ENCODE assay signal across 8 mouse cellular contexts in the genomic region with DNA sequence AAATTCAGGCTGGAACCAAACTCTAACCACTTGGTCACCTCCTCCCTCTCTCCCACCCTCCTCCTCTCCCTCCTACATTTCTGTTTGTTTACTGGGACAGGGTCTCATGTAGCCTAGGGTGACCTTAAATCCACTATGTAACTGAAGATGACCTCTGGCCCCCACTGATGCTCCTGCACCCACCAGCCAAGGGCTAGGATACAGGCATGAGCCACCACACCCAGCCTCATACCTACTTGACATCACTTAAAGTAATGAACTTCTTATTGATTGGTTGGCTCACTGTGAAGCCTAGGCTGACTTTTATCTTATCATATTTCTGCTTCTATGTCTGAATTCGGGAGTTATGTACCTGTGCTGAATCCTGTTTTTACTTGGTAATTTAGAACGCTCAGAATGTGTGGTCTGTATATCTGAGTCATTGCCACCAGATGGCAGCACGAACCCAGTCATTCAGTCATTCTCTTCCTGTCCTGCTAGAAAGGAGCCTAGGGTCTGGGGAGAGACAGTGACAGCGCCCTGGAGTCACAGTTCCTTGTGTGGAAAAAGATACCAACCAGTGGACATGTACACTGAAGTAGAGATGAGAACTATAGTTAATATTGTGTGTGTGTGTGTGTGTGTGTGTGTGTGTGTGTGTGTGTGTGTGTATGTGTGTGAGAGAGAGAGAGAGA. TPM values are rescaled to one million over a fixed set of nuclear protein-coding genes. Genes with fewer than 3 reads are reported as not detected.
DNase-seq lines count a peak whose midpoint lies in the region; ATAC-seq and TF ChIP-seq lines count a peak whose summit lies in the region.
"Had no signal": no experiment of that assay in that cellular context is flagged by ENCODE, and none has a peak within 500 bp of the region (broad histone marks: within the 10 kb centered on the region; RNA-seq: fewer than 3 reads in every experiment).

No protein-coding gene starts in this region.

- DNase-seq in MN1 (ENCODE audit: low spot score), result peak; percentile 61
- DNase-seq in heart, postnatal 25 days (ENCODE audit: low spot score), result peak; percentile 26
- DNase-seq in layer of hippocampus, adult 18-20 months (ENCODE audit: low spot score in 2 of 2), result peak; percentile 19 to 75
- peak; percentile 80 for DNase-seq in lung, postnatal 10 days
- peak; percentile 73 to 78 for DNase-seq in right cerebral cortex, adult 2 months (ENCODE audit: low spot score in 2 of 2)

- no peak overlapping the region for H3K4me3 ChIP-seq in bone marrow macrophage, adult 2 months (ENCODE audit: insufficient read depth, low read length)
- H3K4me3 ChIP-seq in forebrain, embryonic 13.5 days, result no peak overlapping the region
- H3K4me3 ChIP-seq: limb, embryonic 15.5 days had no signal

- H3K9me3 ChIP-seq in forebrain, embryonic 13.5 days (replicated peaks), result no peaks in the 10 kb centered on the region
- H3K9me3 ChIP-seq: limb, embryonic 15.5 days had no signal

- H3K4me1 ChIP-seq in bone marrow macrophage, adult 2 months (ENCODE audit: control insufficient read depth, insufficient read depth, low read length), result no peaks in the 10 kb centered on the region
- no peaks in the 10 kb centered on the region for H3K4me1 ChIP-seq in forebrain, embryonic 13.5 days
- H3K4me1 ChIP-seq: limb, embryonic 15.5 days had no signal

- H3K9ac ChIP-seq in forebrain, embryonic 13.5 days, result no peak overlapping the region
- H3K9ac ChIP-seq: limb, embryonic 15.5 days had no signal

- no peak overlapping the region for H3K4me2 ChIP-seq in forebrain, embryonic 13.5 days
- H3K4me2 ChIP-seq: limb, embryonic 15.5 days had no signal

- H3K36me3 ChIP-seq in forebrain, embryonic 13.5 days (ENCODE audit: poor library complexity, severe bottlenecking), result no peaks in the 10 kb centered on the region
- H3K36me3 ChIP-seq: limb, embryonic 15.5 days had no signal

- H3K27ac ChIP-seq in bone marrow macrophage, adult 2 months (ENCODE audit: insufficient read depth, low read depth, low read length), result no peak overlapping the region
- H3K27ac ChIP-seq in forebrain, embryonic 13.5 days, result no peak overlapping the region
- H3K27ac ChIP-seq: limb, embryonic 15.5 days had no signal

- peak; percentile 44; the same call in 1 of the 2 replicates for TF ChIP-seq CTCF in bone marrow macrophage, adult 2 months (IDR thresholded peaks at IDR 0.05; ENCODE audit: low read depth, low read length)

- H3K27me3 ChIP-seq in forebrain, embryonic 13.5 days, result no peaks in the 10 kb centered on the region
- H3K27me3 ChIP-seq: limb, embryonic 15.5 days had no signal

- intact Hi-C loops in heart, postnatal 25 days (cut with DNase I), result loop anchor here (1.0 to 5.0 kb wide), 2 partner anchors 133 to 211 kb away; no protein-coding TSS in a partner anchor

- WGBS in forebrain, embryonic 13.5 days, result 13% methylated on average over 4 of the region's 4 CpGs

- TF ChIP-seq POLR2A in bone marrow macrophage, adult 2 months (IDR thresholded peaks at IDR 0.05; ENCODE audit: borderline replicate concordance, low read depth, low read length), result no peak

- ATAC-seq in forebrain, embryonic 13.5 days, result peak; percentile 84

RNA-seq across cellular contexts. Expression of gene Ldhb, which starts 17.0 kb away (rescaled TPM):
- 16.1 and 17.0 TPM in 2 replicates for polyA plus RNA-seq in bone marrow macrophage, adult 2 months (2012; ENCODE audit: insufficient read depth, insufficient read length, missing spikeins)
- polyA plus RNA-seq in forebrain, embryonic 13.5 days (2015; fragmentation: Nextera tagmentation; extraction: Ambion mirVana), result 493 and 531 TPM in 2 replicates
- 1,000 to 10,000 TPM; 2,652 to 2,667 TPM for total RNA-seq in heart, postnatal 25 days (2021)
- total RNA-seq in layer of hippocampus, adult 18-20 months (2021), result 100 to 1,000 TPM; 589 to 628 TPM

RNA-seq across cellular contexts. Expression of gene Kcnj8, which starts 46.6 kb away (rescaled TPM):
- not detected in 2 replicates for polyA plus RNA-seq in bone marrow macrophage, adult 2 months (2012; ENCODE audit: insufficient read depth, insufficient read length, missing spikeins)
- polyA plus RNA-seq in forebrain, embryonic 13.5 days (2015; fragmentation: Nextera tagmentation; extraction: Ambion mirVana), result 8.1 and 8.8 TPM in 2 replicates
- total RNA-seq in heart, postnatal 25 days (2021), result 10 to 100 TPM; 26.3 to 32.4 TPM
- total RNA-seq in layer of hippocampus, adult 18-20 months (2021), result 1 to 10 TPM; 1.6 to 2.2 TPM

RNA-seq across cellular contexts. Expression of gene Gys2, which starts 51.9 kb away (rescaled TPM):
- polyA plus RNA-seq in bone marrow macrophage, adult 2 months (2012; ENCODE audit: insufficient read depth, insufficient read length, missing spikeins), result not detected in 2 replicates
- 0.09 TPM in 1 of 2 replicates, not detected in the other for polyA plus RNA-seq in forebrain, embryonic 13.5 days (2015; fragmentation: Nextera tagmentation; extraction: Ambion mirVana)
- total RNA-seq in heart, postnatal 25 days (2021), result under 1 TPM in 1 of 2 experiments, not detected in 1; 0.08 TPM
- total RNA-seq in layer of hippocampus, adult 18-20 months (2021), result under 1 TPM; 0.12 to 0.28 TPM
- polyA plus RNA-seq: limb, embryonic 15.5 days had no signal

Comparison
In these comparisons a context has a peak if more than half of its experiments do, and no peak if none do; other contexts are left out.
1. DNase-seq: peak in every context shown above with its lines; median percentile 80 in lung, postnatal 10 days; 76 in right cerebral cortex, adult 2 months; 61 in MN1; 47 in layer of hippocampus, adult 18-20 months; 26 in heart, postnatal 25 days.
2. RNA of gene Ldhb, which starts 17.0 kb away (total RNA-seq): 2,652 to 2,667 TPM in heart, postnatal 25 days; 589 to 628 TPM in layer of hippocampus, adult 18-20 months; every median in the first group is over 4 times any median in the second.
3. RNA of gene Kcnj8, which starts 46.6 kb away (total RNA-seq): 26.3 to 32.4 TPM in heart, postnatal 25 days; 1.6 to 2.2 TPM in layer of hippocampus, adult 18-20 months; every median in the first group is over 4 times any median in the second.